Mouse (Mus musculus) heart, postnatal 10 days (tissue): ENCODE measurements around the gene Ccl21b. TPM values are rescaled to one million over a fixed set of nuclear protein-coding genes. Genes with fewer than 3 reads are reported as not detected.
"Not testable (repeated sequence)": the region's sequence is repeated elsewhere in the genome, so short reads cannot be mapped to it uniquely, and the experiment has no call there.

Experiments used
- DNase-seq, 2 experiments: peaks; one replicate each; pipeline ENCODE4 v3.0.0; 2021
- intact Hi-C: fragments of 180-260 bp; cut with DNase I; formaldehyde crosslinking; loops from one replicate; pipeline ENCODE4 v1.15.1; 2025
- total RNA-seq, 2 experiments: library from RNA; stranded (reverse); gene quantifications; 2 replicates each; pipeline ENCODE4 v1.2.3; 2021

The Ccl21b gene
- total RNA-seq: not detected

DNA sequence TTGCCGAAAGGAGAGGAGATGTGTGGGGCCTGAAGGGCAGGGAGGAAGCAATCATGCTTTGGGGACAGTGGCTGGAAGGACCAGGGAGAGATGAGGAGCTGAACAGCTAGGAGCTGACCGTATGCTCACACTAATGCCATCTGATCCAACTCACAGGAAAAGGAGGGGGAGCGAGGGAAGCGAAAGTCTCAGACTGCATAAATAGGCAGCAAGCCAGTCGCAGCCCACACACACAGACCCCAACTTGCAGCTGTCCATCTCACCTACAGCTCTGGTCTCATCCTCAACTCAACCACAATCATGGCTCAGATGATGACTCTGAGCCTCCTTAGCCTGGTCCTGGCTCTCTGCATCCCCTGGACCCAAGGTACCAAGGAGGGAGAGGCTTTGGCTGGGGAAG, at the start of gene Ccl21b:
Gene Ccl21b, plus strand, starts transcription at position 301 of the 400 bp plus-strand sequence.
- DNase-seq, intact Hi-C loops: not testable (repeated sequence)

GRCm38 (mm10) chr4:42240339-42240738, 15.2 kb upstream of the Ccl21b start, which contains the start of gene Gm10600:
Gm10600 (plus strand) TSS chr4:42240639.
- DNase-seq, intact Hi-C loops: not testable (repeated sequence)

DNA sequence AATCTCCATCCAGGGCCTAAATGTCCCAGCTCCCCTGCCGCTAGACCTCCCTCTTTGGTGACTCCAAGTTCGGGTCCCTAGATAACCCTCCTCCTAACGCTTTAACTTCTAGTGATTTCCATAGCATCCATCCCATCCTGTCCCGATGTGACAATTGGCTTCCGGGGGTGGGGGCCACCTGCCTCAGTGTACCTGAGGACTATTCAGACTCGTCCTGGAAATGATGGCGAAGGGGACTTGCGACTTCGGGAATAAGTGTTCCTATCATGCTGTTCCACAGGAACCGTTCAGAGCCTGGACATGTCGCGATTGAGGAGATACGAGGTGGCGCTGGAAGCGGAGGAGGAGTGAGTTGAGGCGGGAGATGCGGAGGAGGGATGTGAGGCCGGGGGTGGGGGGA, 38.4 kb downstream of the Ccl21b start, which contains the start of gene Gm21953:
Gene Gm21953, plus strand, starts transcription at position 301 of the 400 bp plus-strand sequence.
- intact Hi-C loops: not testable (repeated sequence)

More for the DNA sequence above, 38.4 kb downstream of the Ccl21b start, which contains the start of gene Gm21953:
- not testable (repeated sequence) for DNase-seq

Other genes starting within 250 kb of the Ccl21b start
- not detected for gene Gm21093, start 221.0 kb upstream of the Ccl21b start, total RNA-seq
- not detected for gene Gm3893, start 164.6 kb upstream of the Ccl21b start, total RNA-seq
- gene Gm13304, start 140.9 kb upstream of the Ccl21b start, total RNA-seq: 10 to 100 TPM; 11.9 to 12.6 TPM
- not detected for gene Gm13306, start 102.3 kb upstream of the Ccl21b start, total RNA-seq
- not detected for gene Gm13305, start 87.2 kb upstream of the Ccl21b start, total RNA-seq
- under 1 TPM; 0.12 to 0.41 TPM for gene Gm10600, start 15.1 kb upstream of the Ccl21b start, total RNA-seq
- gene Gm21953, start 38.5 kb downstream of the Ccl21b start, total RNA-seq: not detected
- gene Fam205a3, start 62.6 kb downstream of the Ccl21b start, total RNA-seq: under 1 TPM in 1 of 2 experiments, not detected in 1; 0.07 TPM
- gene Gm21586, start 183.6 kb downstream of the Ccl21b start, total RNA-seq: not detected
- not detected for gene Gm2163, start 211.0 kb downstream of the Ccl21b start, total RNA-seq